Mouse (Mus musculus): ENCODE measurements at regions not wholly inside any gene's neighbourhood (a gene's known extent, or its start where the extent isn't known, plus 50 kb on each side); places are given as distances from the start of the nearest gene placed in this dataset.
A peak's percentile ranks its signal among the peaks of the same experiment; 100 is the strongest.

- DNase-seq (ENCODE audit: low spot score) = peak; percentile 16
Observed at GRCm38 (mm10) chr14:21932771-21933170, 56.6 kb downstream of the Zfp503 start.

GRCm38 (mm10) chr14:21931944-21932343, 57.5 kb downstream of the Zfp503 start:
- DNase-seq (ENCODE audit: low spot score) = no peak

GRCm38 (mm10) chr14:21929048-21929447, 60.4 kb downstream of the Zfp503 start:
- no peak for DNase-seq (ENCODE audit: low spot score)

GRCm38 (mm10) chr14:21916671-21917070, 67.9 kb upstream of the Comtd1 start:
- no peak for DNase-seq (ENCODE audit: low spot score)

- no peak for DNase-seq (ENCODE audit: low spot score)
Observed at GRCm38 (mm10) chr14:21904498-21905395, 56.0 kb upstream of the Comtd1 start.

- DNase-seq (ENCODE audit: low spot score) = peak; percentile 68
Observed at GRCm38 (mm10) chr14:21903562-21904497, 55.1 kb upstream of the Comtd1 start.

GRCm38 (mm10) chr14:21902856-21903255, 54.1 kb upstream of the Comtd1 start:
- DNase-seq (ENCODE audit: low spot score) = no peak

GRCm38 (mm10) chr14:21902456-21902855, 53.7 kb upstream of the Comtd1 start:
- DNase-seq (ENCODE audit: low spot score) = no peak

- no peak for DNase-seq (ENCODE audit: low spot score)
Observed at GRCm38 (mm10) chr14:21900951-21901350, 52.2 kb upstream of the Comtd1 start.

- no peak for DNase-seq (ENCODE audit: low spot score)
Observed at GRCm38 (mm10) chr14:21900516-21900915, 51.7 kb upstream of the Comtd1 start.

Data from adipocyte (in vitro differentiated cells).